Mouse (Mus musculus): ENCODE results near the gene Cngb1.

Gene Cngb1

GRCm38 (mm10) chr8:95324646-95325045 is 18.3 kb upstream of the Cngb1 start:
- DNase-seq (ENCODE audit: extremely low spot score, low read depth, low spot score): no peak

- DNase-seq (ENCODE audit: extremely low spot score, low read depth, low spot score): no peak
These were observed 16.8 kb upstream of the Cngb1 start for GRCm38 (mm10) chr8:95323201-95323600.

- DNase-seq (ENCODE audit: extremely low spot score, low read depth, low spot score): no peak
These were observed 14.1 kb upstream of the Cngb1 start for GRCm38 (mm10) chr8:95320224-95321139.

- DNase-seq (ENCODE audit: extremely low spot score, low read depth, low spot score): no peak
These were observed 9.0 kb upstream of the Cngb1 start for GRCm38 (mm10) chr8:95315350-95315749.

GRCm38 (mm10) chr8:95314707-95315106 is 8.3 kb upstream of the Cngb1 start:
- DNase-seq (ENCODE audit: extremely low spot score, low read depth, low spot score): no peak

- no peak for DNase-seq (ENCODE audit: extremely low spot score, low read depth, low spot score)
These were observed 7.5 kb upstream of the Cngb1 start for GRCm38 (mm10) chr8:95313857-95314256.

- DNase-seq (ENCODE audit: extremely low spot score, low read depth, low spot score): no peak
These were observed 6.5 kb upstream of the Cngb1 start for GRCm38 (mm10) chr8:95312836-95313235.

- no peak for DNase-seq (ENCODE audit: extremely low spot score, low read depth, low spot score)
These were observed 4.1 kb upstream of the Cngb1 start, which contains the start of gene Tepp for GRCm38 (mm10) chr8:95310342-95310970. TSS of gene Tepp (plus strand) at chr8:95310566.

GRCm38 (mm10) chr8:95305526-95305925 is 859 bp downstream of the Cngb1 start:
- DNase-seq (ENCODE audit: extremely low spot score, low read depth, low spot score): no peak

- DNase-seq (ENCODE audit: extremely low spot score, low read depth, low spot score): no peak
These were observed 4.0 kb downstream of the Cngb1 start for GRCm38 (mm10) chr8:95302410-95302809.

- no peak for DNase-seq (ENCODE audit: extremely low spot score, low read depth, low spot score)
These were observed 12.5 kb downstream of the Cngb1 start for GRCm38 (mm10) chr8:95293891-95294290.

- no peak for DNase-seq (ENCODE audit: extremely low spot score, low read depth, low spot score)
These were observed 13.2 kb downstream of the Cngb1 start for GRCm38 (mm10) chr8:95293172-95293571.

GRCm38 (mm10) chr8:95289066-95289650 is 17.2 kb downstream of the Cngb1 start:
- no peak for DNase-seq (ENCODE audit: extremely low spot score, low read depth, low spot score)

- DNase-seq (ENCODE audit: extremely low spot score, low read depth, low spot score): no peak
These were observed 24.9 kb downstream of the Cngb1 start for GRCm38 (mm10) chr8:95281493-95281892.

GRCm38 (mm10) chr8:95272871-95273270 is 33.5 kb downstream of the Cngb1 start:
- DNase-seq (ENCODE audit: extremely low spot score, low read depth, low spot score): no peak

- DNase-seq (ENCODE audit: extremely low spot score, low read depth, low spot score): no peak
These were observed 34.5 kb downstream of the Cngb1 start for GRCm38 (mm10) chr8:95271841-95272240.

- DNase-seq (ENCODE audit: extremely low spot score, low read depth, low spot score): no peak
These were observed 35.9 kb downstream of the Cngb1 start for GRCm38 (mm10) chr8:95270501-95270900.

GRCm38 (mm10) chr8:95262181-95262580 is 44.2 kb downstream of the Cngb1 start:
- no peak for DNase-seq (ENCODE audit: extremely low spot score, low read depth, low spot score)

GRCm38 (mm10) chr8:95255611-95256010 is 50.8 kb downstream of the Cngb1 start:
- DNase-seq (ENCODE audit: extremely low spot score, low read depth, low spot score): no peak

GRCm38 (mm10) chr8:95254564-95255434 is 51.6 kb downstream of the Cngb1 start:
- DNase-seq (ENCODE audit: extremely low spot score, low read depth, low spot score): peak; percentile 92

- no peak for DNase-seq (ENCODE audit: extremely low spot score, low read depth, low spot score)
These were observed 54.3 kb downstream of the Cngb1 start for GRCm38 (mm10) chr8:95252056-95252455.

All from hindlimb bud, embryonic 11.5 days (tissue).